Mouse (Mus musculus) embryonic facial prominence, embryonic 15.5 days (tissue): ENCODE results near the gene Cd9. TPM values are rescaled to one million over a fixed set of nuclear protein-coding genes. Genes with fewer than 3 reads are reported as not detected.
"Not testable (repeated sequence)": the region's sequence is repeated elsewhere in the genome, so short reads cannot be mapped to it uniquely, and the experiment has no call there.

Source experiments
- ATAC-seq: fragments of 200-750 bp; cut with Nextera tagmentation; 2 replicates; pipeline ENCODE4 v1.8.0; 2017; ENCODE audit warnings: low read depth, moderate TSS enrichment; ENCODE audit not compliant: insufficient number of reproducible peaks, low FRiP score, low TSS enrichment
- H3K27ac ChIP-seq: fragments of 300-500 bp; sonication (generic); replicated peaks from 2 replicates; pipeline ENCODE4 v1.5.1; 2015; ENCODE audit warnings: mild to moderate bottlenecking, inconsistent platforms
- H3K27me3 ChIP-seq: fragments of 300-500 bp; sonication (generic); 2 replicates; pipeline ENCODE4 v1.6.1; 2015; ENCODE audit warnings: inconsistent platforms
- H3K36me3 ChIP-seq: fragments of 300-500 bp; sonication (generic); 2 replicates; pipeline ENCODE4 v1.6.1; 2015; ENCODE audit warnings: mild to moderate bottlenecking, inconsistent platforms
- H3K4me1 ChIP-seq: fragments of 300-500 bp; sonication (generic); 2 replicates; pipeline ENCODE4 v1.6.1; 2015; ENCODE audit warnings: inconsistent platforms
- H3K4me2 ChIP-seq: fragments of 300-500 bp; sonication (generic); replicated peaks from 2 replicates; pipeline ENCODE4 v1.6.1; 2015; ENCODE audit warnings: mild to moderate bottlenecking, inconsistent platforms
- H3K4me3 ChIP-seq: fragments of 300-500 bp; sonication (generic); replicated peaks from 2 replicates; pipeline ENCODE4 v1.5.1; 2015; ENCODE audit warnings: mild to moderate bottlenecking, inconsistent platforms
- H3K9ac ChIP-seq: fragments of 300-500 bp; sonication (generic); 2 replicates; pipeline ENCODE4 v1.6.1; 2015; ENCODE audit warnings: inconsistent platforms
- H3K9me3 ChIP-seq: fragments of 300-500 bp; sonication (generic); replicated peaks from 2 replicates; pipeline ENCODE4 v1.6.1; 2016; ENCODE audit warnings: inconsistent platforms
- WGBS: fragments of 180-500 bp; shearing (Covaris S2); methylation state at CpG from one replicate; pipeline ENCODE4 v1.1.7; 2015; 5-methylcytosine and 5-hydroxymethylcytosine counted together
- polyA plus RNA-seq: library from polyadenylated mRNA; unstranded; fragments of >200 nt; fragmentation: Nextera tagmentation; extraction: Ambion mirVana; gene quantifications from 2 replicates; pipeline ENCODE4 v1.2.1, GENCODE M21; 2015

Cd9 gene
- polyA plus RNA-seq, 1 experiment from 2014 or later = 366 TPM

- Histone ChIP-seq H3K4me1 (peaks cover 15% of the 10 kb centered on the region), H3K36me3 (no peaks in the 10 kb centered on the region), H3K27me3 (no peaks in the 10 kb centered on the region), H3K4me3 (no peak overlapping the region), H3K9me3 (no peaks in the 10 kb centered on the region), H3K27ac (peak overlapping the region; percentile 80), H3K9ac (no peak overlapping the region), H3K4me2 (no peak overlapping the region)
- 7% methylated on average over 5 of the region's 5 CpGs for WGBS
- no peak for ATAC-seq
These were observed 3.5 kb upstream of the Cd9 start for GRCm38 (mm10) chr6:125498062-125498461.

GRCm38 (mm10) chr6:125496417-125496816 is 1.8 kb upstream of the Cd9 start:
- Histone ChIP-seq H3K4me3 (no peak overlapping the region), H3K9ac (no peak overlapping the region), H3K36me3 (no peaks in the 10 kb centered on the region), H3K27me3 (no peaks in the 10 kb centered on the region), H3K9me3 (no peaks in the 10 kb centered on the region), H3K4me2 (no peak overlapping the region), H3K27ac (no peak overlapping the region), H3K4me1 (peaks cover 29% of the 10 kb centered on the region)
- ATAC-seq = no peak
- 87% methylated on average over 12 of the region's 12 CpGs for WGBS

GRCm38 (mm10) chr6:125495361-125495760 is 770 bp upstream of the Cd9 start:
- H3K36me3 ChIP-seq = no peaks in the 10 kb centered on the region
- H3K27me3 ChIP-seq = no peaks in the 10 kb centered on the region
- 0 out of 2 replicates have a peak overlapping the region, but pooled peaks have one; percentile 86 for H3K4me2 ChIP-seq
- no peaks in the 10 kb centered on the region for H3K9me3 ChIP-seq
- no peak for ATAC-seq
- WGBS = 62% methylated on average over 9 of the region's 9 CpGs
- H3K4me1 ChIP-seq = peaks cover 35% of the 10 kb centered on the region
- peak overlapping the region; percentile 88; the same call in 1 of the 2 replicates for H3K27ac ChIP-seq
- no peak overlapping the region for H3K9ac ChIP-seq
- peak overlapping the region; percentile 83; the same call in 1 of the 2 replicates for H3K4me3 ChIP-seq

- H3K4me3 ChIP-seq = peak overlapping the region; percentile 83
- H3K9me3 ChIP-seq = no peaks in the 10 kb centered on the region
- no peaks in the 10 kb centered on the region for H3K27me3 ChIP-seq
- H3K36me3 ChIP-seq = no peaks in the 10 kb centered on the region
- peak overlapping the region; percentile 73; the same call in 1 of the 2 replicates for H3K9ac ChIP-seq
- H3K4me1 ChIP-seq = peaks cover 39% of the 10 kb centered on the region
- peak overlapping the region; percentile 88; the same call in 1 of the 2 replicates for H3K27ac ChIP-seq
- 52% methylated on average over 5 of the region's 5 CpGs for WGBS
- peak overlapping the region; percentile 86 for H3K4me2 ChIP-seq
- ATAC-seq = no peak
These were observed 1.4 kb downstream of the Cd9 start for GRCm38 (mm10) chr6:125493147-125493546.

GRCm38 (mm10) chr6:125492664-125493063 is 1.9 kb downstream of the Cd9 start:
- Histone ChIP-seq H3K36me3 (no peaks in the 10 kb centered on the region), H3K4me1 (peaks cover 38% of the 10 kb centered on the region), H3K4me3 (peak overlapping the region; percentile 83), H3K9ac (no peak overlapping the region), H3K4me2 (peak overlapping the region; percentile 86), H3K27me3 (no peaks in the 10 kb centered on the region), H3K9me3 (no peaks in the 10 kb centered on the region), H3K27ac (0 out of 2 replicates have a peak overlapping the region, but pooled peaks have one; percentile 24)
- 68% methylated on average over 6 of the region's 6 CpGs for WGBS
- no peak for ATAC-seq

- peaks cover 38% of the 10 kb centered on the region for H3K4me1 ChIP-seq
- no peaks in the 10 kb centered on the region for H3K9me3 ChIP-seq
- H3K4me2 ChIP-seq = peak overlapping the region; percentile 86
- H3K36me3 ChIP-seq = no peaks in the 10 kb centered on the region
- H3K9ac ChIP-seq = no peak overlapping the region
- peak overlapping the region; percentile 83 for H3K4me3 ChIP-seq
- 62% methylated on average over 9 of the region's 9 CpGs for WGBS
- H3K27ac ChIP-seq = peak overlapping the region; percentile 51; the same call in 1 of the 2 replicates
- H3K27me3 ChIP-seq = no peaks in the 10 kb centered on the region
- ATAC-seq = no peak
These were observed 2.6 kb downstream of the Cd9 start for GRCm38 (mm10) chr6:125492033-125492432.

GRCm38 (mm10) chr6:125491393-125491792 is 3.2 kb downstream of the Cd9 start:
- H3K4me1 ChIP-seq = peaks cover 41% of the 10 kb centered on the region

GRCm38 (mm10) chr6:125489881-125490559 is 4.6 kb downstream of the Cd9 start:
- no peak for ATAC-seq
- Histone ChIP-seq H3K4me2 (0 out of 2 replicates have a peak overlapping the region, but pooled peaks have one; percentile 3), H3K9me3 (no peaks in the 10 kb centered on the region), H3K9ac (no peak overlapping the region), H3K27ac (peak overlapping the region; percentile 61), H3K27me3 (no peaks in the 10 kb centered on the region), H3K4me3 (no peak overlapping the region), H3K4me1 (peaks cover 50% of the 10 kb centered on the region), H3K36me3 (no peaks in the 10 kb centered on the region)
- WGBS = 66% methylated on average over 11 of the region's 11 CpGs

More at GRCm38 (mm10) chr6:125491393-125491792, 3.2 kb downstream of the Cd9 start:
- Histone ChIP-seq H3K9ac (no peak overlapping the region), H3K27me3 (no peaks in the 10 kb centered on the region), H3K4me3 (peak overlapping the region; percentile 83), H3K27ac (peak overlapping the region; percentile 51; the same call in 1 of the 2 replicates), H3K36me3 (no peaks in the 10 kb centered on the region), H3K4me2 (peak overlapping the region; percentile 86; the same call in 1 of the 2 replicates), H3K9me3 (no peaks in the 10 kb centered on the region)
- ATAC-seq = no peak
- 84% methylated on average over 10 of the region's 10 CpGs for WGBS

- Histone ChIP-seq H3K27me3 (no peaks in the 10 kb centered on the region), H3K36me3 (no peaks in the 10 kb centered on the region), H3K9ac (no peak overlapping the region), H3K4me3 (no peak overlapping the region), H3K4me2 (no peak overlapping the region), H3K4me1 (peaks cover 61% of the 10 kb centered on the region), H3K27ac (0 out of 2 replicates have a peak overlapping the region, but pooled peaks have one; percentile 22), H3K9me3 (no peaks in the 10 kb centered on the region)
- WGBS = 27% methylated on average over 4 of the region's 4 CpGs
- no peak for ATAC-seq
These were observed 9.0 kb downstream of the Cd9 start for GRCm38 (mm10) chr6:125485589-125485988.

- no peak overlapping the region for H3K4me3 ChIP-seq
- peaks cover 60% of the 10 kb centered on the region for H3K4me1 ChIP-seq
- WGBS = 99% methylated on average over 2 of the region's 2 CpGs
- no peaks in the 10 kb centered on the region for H3K36me3 ChIP-seq
- no peak for ATAC-seq
- no peak overlapping the region for H3K9ac ChIP-seq
- no peaks in the 10 kb centered on the region for H3K27me3 ChIP-seq
- H3K4me2 ChIP-seq = no peak overlapping the region
- H3K9me3 ChIP-seq = no peaks in the 10 kb centered on the region
- no peak overlapping the region for H3K27ac ChIP-seq
These were observed 9.9 kb downstream of the Cd9 start for GRCm38 (mm10) chr6:125484721-125485120.

- not testable (repeated sequence) for H3K36me3 ChIP-seq, H3K9ac ChIP-seq, H3K4me2 ChIP-seq, ATAC-seq, H3K27me3 ChIP-seq, H3K9me3 ChIP-seq, H3K4me3 ChIP-seq
- H3K27ac ChIP-seq = peak overlapping the region; percentile 81
- WGBS = 87% methylated on average over 10 of the region's 10 CpGs
- H3K4me1 ChIP-seq = peaks cover 60% of the 10 kb centered on the region
These were observed 10.3 kb downstream of the Cd9 start for GRCm38 (mm10) chr6:125484313-125484660.
